Mouse (Mus musculus) layer of hippocampus, adult 11-12 months (tissue): ENCODE data around the gene Olfr325.
"Not testable (repeated sequence)": the region's sequence is repeated elsewhere in the genome, so short reads cannot be mapped to it uniquely, and the experiment has no call there.

Source experiments
- DNase-seq: peaks from one replicate; pipeline ENCODE4 v3.0.0; 2022; ENCODE audit warnings: low spot score

Olfr325 gene

DNA sequence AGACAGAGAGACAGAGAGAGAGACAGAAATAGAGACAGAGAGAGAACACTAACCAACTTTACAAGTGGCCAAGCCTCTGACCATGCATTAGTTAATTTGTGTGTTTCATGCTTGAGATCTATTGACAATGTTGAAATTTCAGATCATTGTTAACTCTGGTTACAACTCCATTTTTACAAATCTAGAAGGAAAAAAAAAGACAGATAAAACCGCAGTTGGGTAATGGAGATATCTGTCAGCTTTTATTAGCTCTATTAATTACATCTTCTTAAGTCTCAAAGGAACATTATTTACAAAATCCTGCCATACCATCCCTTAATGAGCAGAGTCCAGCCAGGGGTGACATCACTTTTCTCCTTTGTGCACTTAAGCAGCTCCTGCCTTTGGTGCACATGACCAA, at the start of gene Olfr325:
TSS of gene Olfr325 (plus strand) at position 301 of the 400 bp plus-strand sequence.
- DNase-seq, result no peak

DNA sequence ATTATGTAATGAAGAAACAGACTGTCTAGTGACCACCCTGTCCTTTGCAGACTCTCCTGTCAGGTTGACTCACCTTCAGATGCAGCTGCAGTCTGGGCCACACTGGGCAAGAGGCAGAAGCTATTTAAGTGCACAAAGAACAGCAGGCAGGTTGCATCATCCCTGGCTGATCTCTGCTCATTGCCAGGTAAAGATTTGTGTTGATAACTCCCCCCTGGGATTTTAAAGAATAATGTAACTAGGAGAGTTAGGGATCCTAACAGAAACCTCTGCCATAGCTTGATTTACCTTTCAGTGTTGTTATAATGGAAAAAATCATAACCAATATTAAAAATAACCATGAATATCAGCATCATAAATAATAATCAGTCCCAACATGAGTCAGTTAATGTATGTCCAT, 42.8 kb upstream of the Olfr325 start, which contains the start of gene Olfr330:
TSS of gene Olfr330 (minus strand) at position 101 of the 400 bp plus-strand sequence.
- not testable (repeated sequence) for DNase-seq

DNA sequence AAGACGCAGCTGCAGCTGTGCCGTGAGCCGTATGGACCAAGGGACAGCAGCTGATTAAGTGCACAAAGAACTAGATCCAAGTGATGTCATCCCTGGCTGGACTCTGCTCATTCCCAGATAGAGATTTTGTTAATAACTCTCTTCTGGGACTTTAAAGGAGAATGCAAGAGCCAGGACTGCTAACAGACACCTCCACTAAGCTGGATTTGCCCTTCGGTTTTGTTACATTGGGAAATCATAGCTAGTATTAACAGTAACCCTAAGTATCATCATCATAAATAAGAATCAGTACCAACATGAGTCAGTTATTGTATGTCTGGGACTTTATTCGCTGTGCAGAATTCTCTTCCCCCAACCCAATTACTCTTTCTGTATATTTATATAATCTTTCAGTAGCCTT, 31.2 kb upstream of the Olfr325 start, which contains the start of gene Olfr329-ps:
TSS of gene Olfr329-ps (minus strand) at position 101 of the 400 bp plus-strand sequence.
- DNase-seq, result no peak

DNA sequence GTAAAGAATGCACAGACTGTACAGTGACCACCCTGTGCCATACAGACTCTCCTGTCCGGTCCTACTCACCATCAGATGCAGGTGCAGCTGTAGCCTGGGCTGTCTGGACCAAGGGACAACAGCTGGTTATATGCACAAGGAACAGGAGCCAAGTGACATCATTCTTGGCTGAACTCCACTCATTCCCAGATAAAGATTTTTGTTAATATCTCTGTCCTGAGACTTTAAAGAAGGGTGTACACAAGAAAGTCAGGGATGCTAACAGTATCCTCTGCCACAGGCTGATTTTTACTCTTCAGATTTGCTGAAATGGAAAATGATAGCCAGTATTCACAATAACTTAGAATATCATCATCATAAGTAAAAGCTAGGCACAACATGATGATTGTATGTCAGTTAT, 22.0 kb upstream of the Olfr325 start, which contains the start of gene Olfr328:
TSS of gene Olfr328 (minus strand) at position 101 of the 400 bp plus-strand sequence.
- DNase-seq, result no peak

DNA sequence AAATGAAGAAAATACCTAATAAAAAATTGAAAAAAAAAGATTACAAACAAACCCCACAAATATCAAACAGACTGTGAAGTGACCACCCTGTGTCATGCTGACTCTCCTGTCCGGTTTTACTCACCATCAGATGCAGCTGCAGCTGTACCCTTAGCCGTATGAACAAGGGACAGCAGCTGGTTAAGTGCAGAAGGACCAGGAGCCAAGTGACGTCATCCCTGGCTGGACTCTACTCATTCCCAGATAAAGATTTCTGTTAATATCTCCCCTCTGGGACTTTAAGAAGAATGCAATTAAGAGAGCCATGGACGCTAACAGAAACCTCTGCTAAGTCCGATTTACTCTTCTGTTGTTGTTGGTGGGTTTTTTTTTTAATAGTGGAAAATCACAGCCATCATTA, 7.1 kb upstream of the Olfr325 start, which contains the start of gene Olfr224:
TSS of gene Olfr224 (minus strand) at position 149 of the 400 bp plus-strand sequence.
- no peak for DNase-seq

DNA sequence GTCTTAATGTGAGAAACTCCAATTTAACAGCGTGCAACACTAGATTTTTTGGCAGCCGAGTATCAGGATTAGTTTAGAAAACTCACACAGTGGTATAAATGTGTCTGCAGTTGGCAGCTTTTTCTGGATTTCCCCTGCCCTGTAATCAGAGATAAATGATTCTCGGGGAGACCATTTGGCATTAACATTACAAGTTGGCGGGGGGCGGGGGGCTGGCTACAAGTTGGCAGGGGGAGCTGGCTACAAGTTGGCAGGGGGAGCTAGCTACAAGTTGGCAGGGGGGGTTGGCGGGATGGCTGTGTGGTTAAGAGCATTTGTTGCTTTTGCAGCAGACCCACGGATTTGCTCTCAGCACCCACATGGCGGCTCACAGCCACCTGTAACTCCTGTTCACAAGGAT, 1.1 kb downstream of the Olfr325 start:
- DNase-seq, result peak; percentile 24

DNA sequence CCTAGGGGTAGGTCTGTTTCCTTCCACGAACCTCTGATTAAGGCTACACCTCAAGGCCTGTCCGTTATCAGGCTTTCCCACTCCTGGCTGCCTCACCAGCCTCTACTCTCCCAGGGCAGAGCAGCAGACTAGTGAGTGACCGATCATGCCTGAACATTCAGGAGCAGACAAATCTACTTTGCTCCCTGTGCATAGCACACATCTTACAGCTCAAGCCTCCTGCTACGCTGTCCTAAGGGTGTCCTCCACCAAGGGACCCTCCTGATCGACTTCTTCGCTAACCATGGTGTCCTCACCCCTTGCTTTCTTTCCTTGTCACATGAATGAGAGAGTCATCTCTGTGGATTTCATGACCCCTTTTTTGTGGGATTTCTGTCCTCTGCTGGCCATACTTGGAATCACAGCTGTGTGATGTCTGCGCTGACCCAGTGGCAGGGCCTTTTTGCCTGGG, 10.4 kb downstream of the Olfr325 start:
- peak; percentile 16 for DNase-seq

DNA sequence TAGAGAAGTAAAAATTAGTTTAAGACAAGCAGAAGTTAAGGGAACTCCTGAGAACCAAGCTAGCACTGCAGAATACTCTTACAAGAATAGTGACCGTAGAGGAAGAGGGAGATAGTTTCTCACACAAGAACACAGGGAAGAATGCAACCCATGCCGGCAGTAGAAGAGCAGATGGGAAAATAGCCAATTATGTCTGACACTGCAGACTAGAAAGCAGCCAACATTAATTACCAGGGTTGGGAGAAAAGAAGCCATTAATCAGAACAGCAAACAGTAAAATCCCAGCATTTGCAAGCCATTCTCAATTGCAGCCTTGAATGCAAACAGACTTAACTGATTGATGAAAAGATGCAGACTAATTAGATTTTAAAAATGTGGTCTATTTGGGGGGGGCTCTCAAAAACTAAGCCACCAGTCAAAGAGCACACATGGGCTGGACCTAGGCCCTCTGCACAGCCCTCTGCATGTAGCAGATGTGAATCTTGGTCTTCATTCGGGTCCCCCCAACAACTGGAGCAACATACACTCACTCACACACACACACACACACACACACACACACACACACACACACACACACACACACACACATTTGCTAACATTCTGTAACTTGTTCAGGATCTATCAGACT, 11.2 kb downstream of the Olfr325 start:
- no peak for DNase-seq

DNA sequence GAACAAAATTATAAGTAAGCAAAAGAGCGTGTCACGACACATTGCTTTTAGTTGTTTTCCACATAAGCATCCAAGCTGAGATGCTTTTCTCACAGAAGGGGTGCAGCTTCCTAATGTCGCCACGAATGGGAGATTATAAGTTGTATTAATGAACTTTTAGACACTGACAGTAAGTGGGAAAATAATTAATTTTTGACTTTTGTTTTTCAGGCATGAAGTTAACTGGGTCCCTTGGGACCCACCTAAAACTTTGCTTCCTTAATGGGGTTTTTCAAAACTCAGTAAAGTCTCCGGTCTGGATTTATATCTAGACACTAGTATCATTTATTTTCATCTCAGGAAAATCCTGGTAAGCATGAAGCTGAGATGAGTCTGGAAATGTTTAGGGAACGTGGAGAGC, 17.3 kb downstream of the Olfr325 start, which contains the start of gene Olfr324:
TSS of gene Olfr324 (plus strand) at position 301 of the 400 bp plus-strand sequence.
- DNase-seq, result no peak

DNA sequence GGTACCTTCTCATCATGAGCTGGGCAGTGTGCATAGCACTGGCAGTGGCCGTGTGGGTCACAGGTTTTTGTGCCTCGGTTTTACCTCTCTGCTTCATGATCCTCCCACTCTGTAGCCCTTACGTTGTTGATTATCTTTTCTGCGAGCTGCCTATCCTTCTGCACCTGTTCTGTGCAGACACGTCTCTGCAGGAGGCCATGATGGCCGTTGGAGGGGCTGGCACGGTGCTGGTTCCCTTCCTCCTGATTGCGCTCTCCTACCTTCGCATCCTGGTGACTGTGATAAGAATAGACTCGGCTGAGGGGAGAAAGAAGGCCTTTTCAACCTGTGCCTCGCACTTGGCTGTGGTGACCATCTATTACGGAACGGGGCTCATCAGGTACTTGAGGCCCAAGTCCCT, 20.3 kb downstream of the Olfr325 start:
- DNase-seq, result no peak

DNA sequence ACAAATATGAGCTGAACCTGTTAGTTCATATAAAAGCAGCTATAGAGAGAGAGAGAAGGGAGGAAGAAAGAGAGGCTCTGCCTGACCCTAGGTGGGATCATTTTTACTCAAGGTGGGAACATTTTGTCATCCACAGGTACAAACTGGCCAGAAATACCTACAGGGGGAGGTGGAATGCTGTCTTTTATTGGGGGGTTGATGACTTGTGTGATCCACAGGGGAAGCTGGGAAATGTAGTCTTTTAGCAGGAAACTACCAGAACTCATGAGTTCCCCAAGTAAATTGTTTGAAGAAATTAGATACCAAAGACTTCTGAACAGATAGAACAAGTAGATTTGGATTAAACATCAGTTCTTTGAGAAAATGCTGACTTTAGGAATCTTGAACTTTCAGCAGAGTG, 24.5 kb downstream of the Olfr325 start:
- DNase-seq, result no peak

DNA sequence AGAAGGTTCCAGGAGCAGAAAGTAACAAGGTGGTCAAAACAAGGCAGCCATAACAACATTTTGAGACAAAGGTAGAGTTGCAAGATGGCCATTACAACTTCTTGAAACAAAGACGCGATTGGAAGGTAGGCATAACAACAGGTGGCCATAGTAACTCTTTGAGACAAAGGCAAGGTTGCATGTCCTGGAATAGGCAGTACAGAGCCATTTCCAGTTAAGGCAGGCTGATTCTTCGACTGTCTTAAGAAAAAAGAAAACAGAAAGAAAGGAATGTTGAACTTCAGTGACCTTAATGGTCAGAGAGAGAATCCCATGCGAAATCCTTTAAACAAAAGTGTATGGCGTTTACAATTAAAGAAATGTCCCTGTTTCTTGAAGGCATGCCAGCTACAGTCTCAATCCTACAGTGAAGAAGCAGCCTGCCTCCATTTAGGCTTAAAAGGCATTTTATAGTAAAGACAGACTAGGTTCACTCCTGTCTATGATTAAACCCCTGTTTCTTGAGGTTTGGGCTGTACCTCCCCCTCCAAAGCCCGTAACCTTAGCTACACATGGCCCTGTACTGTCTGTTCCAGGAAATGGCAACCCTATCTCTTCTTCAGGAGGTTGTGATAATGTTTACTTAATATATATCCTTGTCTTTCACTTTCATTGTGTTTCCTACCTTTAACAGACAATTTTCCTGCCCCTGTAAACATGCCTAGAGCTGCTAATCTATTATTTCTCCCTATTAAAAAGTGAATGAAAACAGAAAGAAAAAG, 25.4 kb downstream of the Olfr325 start:
- no peak for DNase-seq

DNA sequence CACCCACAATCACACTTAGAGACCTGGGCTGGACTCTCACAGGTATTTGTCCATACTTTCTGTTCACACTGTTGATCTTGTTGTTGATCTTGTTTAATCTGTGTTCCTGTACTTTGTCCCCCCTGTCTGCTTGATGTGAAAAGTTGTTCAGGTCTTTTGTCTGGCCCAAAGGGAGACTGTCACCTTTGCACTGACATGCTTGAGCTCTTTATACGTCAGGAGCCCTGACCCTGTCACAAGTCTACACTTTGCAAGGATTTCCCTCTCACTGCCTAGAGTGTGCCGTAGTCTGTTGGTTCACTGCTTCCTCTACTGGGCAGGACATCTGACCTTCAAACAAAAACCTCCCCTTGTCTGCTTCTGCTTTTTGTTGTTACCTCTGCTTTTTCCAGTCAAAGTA, 27.2 kb downstream of the Olfr325 start:
- DNase-seq, result no peak

DNA sequence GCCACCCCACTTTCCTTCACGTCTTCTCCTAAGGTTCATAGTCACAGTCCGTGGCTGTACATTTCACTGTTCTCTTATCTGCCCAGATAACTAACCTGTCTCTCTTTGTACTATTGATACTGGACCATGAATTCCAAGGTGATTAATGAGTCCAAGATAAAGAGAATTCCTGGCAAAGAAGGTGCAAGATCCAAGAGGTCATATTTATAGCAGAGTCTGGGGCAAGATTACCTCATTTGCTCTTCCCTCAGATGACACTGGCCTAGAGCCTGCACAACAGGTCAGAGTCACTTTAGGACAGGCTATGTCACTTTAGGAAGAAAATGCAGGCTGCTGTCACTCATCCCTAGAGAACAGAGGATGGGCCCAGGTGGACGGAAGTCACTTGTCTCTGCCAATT, 27.7 kb downstream of the Olfr325 start:
- DNase-seq, result no peak

DNA sequence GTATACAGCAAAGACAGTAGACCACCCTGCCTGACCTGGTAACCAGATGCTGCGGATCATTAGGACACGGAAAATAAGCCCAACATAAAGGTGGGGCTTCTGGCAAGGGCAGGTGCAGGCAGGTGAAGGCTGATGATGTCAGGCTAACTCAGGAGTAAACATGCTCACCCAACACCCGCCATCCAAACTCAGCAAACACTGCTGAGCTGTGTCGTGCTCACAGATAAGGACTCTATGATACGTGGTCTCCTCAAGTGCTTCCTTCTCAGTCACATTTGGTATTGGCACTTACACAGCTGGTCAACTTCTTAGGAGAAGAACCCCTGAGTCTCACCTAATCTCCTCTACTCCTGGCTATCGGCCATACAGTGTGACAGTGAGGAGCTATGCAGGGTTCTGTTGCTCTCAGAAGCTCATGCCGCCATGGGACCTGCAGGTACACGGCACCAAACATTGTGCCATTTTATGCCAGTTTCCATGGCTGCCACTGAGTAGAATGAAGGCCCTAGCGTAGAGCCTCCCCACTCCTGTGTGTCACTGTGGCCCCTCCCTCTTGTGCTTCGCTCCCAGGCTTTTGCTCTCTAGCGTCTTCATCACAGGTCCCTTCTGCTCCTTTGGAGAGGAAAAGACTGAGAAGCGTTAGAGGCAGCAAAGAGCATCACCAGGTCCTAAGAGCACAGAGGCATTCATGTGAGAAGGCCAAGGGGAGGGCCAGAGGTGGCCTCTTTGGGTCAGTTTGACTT, 28.8 kb downstream of the Olfr325 start:
- no peak for DNase-seq

DNA sequence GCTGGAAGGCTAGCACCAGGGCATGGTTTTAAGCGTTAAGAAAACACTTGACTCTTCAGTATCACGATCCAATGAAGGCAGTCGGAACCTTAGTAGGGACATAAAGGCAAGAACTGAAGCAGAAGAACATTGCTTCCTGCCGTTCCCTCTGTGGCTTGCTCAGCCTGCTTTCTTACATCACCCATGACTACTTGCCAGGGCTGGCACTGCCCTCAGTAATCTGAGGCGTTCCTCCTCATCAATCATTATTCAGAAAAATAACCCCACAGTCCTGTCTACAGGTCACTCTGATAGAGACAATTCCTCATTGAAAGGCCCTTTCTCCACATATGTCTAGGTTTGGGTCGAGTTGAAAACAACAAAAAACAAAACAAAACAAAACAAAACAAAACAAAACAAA, 29.5 kb downstream of the Olfr325 start:
- no peak for DNase-seq

DNA sequence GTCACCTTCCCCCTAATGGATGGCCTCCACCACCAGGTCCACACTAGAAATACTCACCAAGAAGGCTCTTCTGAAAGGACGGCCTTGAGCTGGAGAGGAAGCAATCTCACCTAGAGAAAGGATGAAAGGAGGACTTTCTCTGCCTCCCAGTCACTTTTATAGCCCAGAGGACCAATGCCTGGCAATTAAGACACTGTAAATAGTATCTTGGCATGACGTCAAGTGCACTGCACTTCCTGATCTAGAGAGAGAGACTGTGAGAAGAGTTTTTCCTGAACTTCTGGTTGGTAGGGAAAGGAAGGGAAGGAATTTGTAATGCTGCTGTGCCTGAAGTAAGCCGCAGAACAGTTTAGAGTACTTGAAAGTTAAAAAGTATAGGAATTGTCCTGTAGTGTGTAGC, 35.8 kb downstream of the Olfr325 start:
- no peak for DNase-seq

DNA sequence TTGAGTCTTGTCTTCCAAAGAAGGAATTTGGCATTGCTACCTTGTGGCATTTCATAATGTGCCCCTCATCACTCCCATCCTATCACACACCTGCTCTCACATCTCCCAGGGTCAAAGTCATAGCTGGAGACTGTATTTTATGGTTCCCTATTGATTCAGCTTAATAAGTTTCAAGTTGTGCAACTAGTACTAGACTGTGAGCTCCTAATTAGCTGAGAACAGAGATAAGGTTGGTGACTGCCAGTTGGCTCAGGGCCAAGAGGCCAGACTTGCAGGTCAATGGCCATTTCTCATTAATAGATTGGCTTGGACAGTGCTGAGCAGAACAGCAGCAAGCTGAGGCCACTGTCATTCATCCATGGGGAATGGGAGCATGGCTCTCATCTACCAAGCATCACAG, 37.0 kb downstream of the Olfr325 start:
- DNase-seq, result no peak

DNA sequence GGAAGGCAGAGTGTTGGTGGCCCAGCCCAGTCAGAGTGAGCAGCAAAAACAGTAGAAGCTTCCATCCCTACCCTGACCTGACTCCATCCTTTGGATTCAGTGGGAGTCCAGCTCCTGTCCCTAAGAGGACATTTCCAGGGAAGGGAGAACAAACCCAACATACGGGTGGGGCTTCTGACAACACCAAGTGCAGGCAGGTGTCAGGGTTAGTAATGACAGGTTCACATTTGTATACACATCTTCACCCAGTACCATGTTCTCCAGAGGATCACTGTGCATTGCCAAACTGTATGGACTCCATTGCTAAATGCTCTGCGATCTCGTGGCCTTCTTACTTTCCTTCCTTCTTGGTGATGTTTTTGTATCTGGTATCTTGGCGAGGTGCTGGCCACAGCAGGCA, 38.4 kb downstream of the Olfr325 start, which contains the start of gene 2210407C18Rik:
TSS of gene 2210407C18Rik (minus strand) at position 101 of the 400 bp plus-strand sequence.
- DNase-seq, result no peak

DNA sequence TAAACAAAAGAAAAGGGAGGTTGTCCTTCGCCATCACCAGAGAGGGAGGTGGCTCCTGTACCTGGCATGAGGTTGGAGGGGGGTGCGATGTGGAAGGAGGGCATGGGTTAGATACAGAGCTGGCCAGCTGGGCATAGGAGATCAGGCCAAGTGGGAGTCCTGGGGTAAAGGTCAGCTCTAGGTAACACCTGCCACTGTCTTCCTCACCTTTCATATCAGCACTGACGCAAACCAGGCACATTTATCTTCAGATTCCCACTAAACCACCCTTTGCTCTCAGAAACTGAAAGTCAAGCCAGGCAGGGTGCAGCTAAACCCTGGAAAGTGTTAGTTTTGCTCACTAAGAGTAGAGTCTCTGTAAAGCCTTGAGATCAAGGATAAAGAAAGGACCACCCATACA, 40.8 kb downstream of the Olfr325 start:
- no peak for DNase-seq

DNA sequence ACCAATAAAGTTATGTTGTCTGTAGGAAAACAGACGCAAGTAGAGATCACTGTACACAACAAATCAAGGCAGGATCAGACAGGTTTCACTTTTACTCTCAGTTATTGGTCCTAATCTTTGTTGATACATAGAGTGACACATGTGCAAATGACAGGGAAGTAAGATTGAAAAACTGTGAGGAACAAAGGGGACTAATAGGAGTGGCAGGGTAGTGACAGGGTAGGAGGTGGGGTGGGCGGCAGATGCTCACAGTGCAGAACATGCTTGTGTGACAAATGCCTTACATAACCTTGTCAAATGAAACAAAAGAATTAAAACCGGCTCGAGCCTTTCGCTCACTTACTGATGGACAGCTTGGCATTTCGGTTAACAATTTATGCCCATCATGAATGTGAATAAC, 41.3 kb downstream of the Olfr325 start:
- DNase-seq, result peak; percentile 16

DNA sequence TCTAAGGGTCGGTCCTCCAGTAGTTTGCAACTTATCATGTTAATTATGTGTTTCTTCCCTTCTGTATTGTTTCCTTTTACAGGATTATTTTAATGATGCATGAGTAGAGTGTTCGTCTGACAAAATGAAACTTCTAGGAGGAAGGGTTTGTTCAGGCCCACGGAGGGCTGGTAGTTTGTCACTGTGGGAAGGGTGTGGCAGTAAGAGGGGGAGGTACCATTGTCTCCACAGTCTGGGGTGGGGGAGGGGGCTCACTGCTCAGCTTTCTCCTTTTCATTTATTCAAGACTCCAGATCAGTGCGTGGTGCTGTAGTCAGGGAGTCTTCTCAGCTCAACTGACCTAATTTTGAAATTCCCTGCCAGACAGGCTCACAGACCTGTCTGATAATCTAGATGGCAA, 48.6 kb downstream of the Olfr325 start:
- DNase-seq, result no peak
